Mouse (Mus musculus) midbrain, embryonic 13.5 days (tissue): Measurements from ENCODE around the gene Ndufs2. TPM values are rescaled to one million over a fixed set of nuclear protein-coding genes. Genes with fewer than 3 reads are reported as not detected.

Source experiments
- ATAC-seq: fragments of 200-750 bp; cut with Nextera tagmentation; 2 replicates; pipeline ENCODE4 v1.8.0; 2017; ENCODE audit warnings: mild to moderate bottlenecking, moderate TSS enrichment, moderate library complexity
- H3K27ac ChIP-seq: fragments of 300-500 bp; sonication (generic); 2 replicates; pipeline ENCODE4 v1.5.1; 2015; ENCODE audit warnings: inconsistent platforms, mild to moderate bottlenecking, moderate library complexity
- H3K27me3 ChIP-seq: fragments of 300-500 bp; sonication (generic); 2 replicates; pipeline ENCODE4 v1.6.1; 2015; ENCODE audit warnings: mild to moderate bottlenecking, inconsistent platforms
- H3K36me3 ChIP-seq: fragments of 300-500 bp; sonication (generic); 2 replicates; pipeline ENCODE4 v1.6.1; 2015; ENCODE audit warnings: mild to moderate bottlenecking, inconsistent platforms
- H3K4me1 ChIP-seq: fragments of 300-500 bp; sonication (generic); replicated peaks from 2 replicates; pipeline ENCODE4 v1.6.1; 2015; ENCODE audit warnings: inconsistent platforms
- H3K4me2 ChIP-seq: fragments of 300-500 bp; sonication (generic); replicated peaks from 2 replicates; pipeline ENCODE4 v1.6.1; 2015; ENCODE audit warnings: moderate library complexity, mild to moderate bottlenecking, inconsistent platforms
- H3K4me3 ChIP-seq: fragments of 300-500 bp; sonication (generic); replicated peaks from 2 replicates; pipeline ENCODE4 v1.5.1; 2015; ENCODE audit warnings: mild to moderate bottlenecking, inconsistent platforms
- H3K9ac ChIP-seq: fragments of 300-500 bp; sonication (generic); replicated peaks from 2 replicates; pipeline ENCODE4 v1.6.1; 2015; ENCODE audit warnings: mild to moderate bottlenecking, inconsistent platforms
- H3K9me3 ChIP-seq: fragments of 300-500 bp; sonication (generic); 2 replicates; pipeline ENCODE4 v1.6.1; 2016; ENCODE audit warnings: mild to moderate bottlenecking, inconsistent platforms
- WGBS: fragments of 180-500 bp; shearing (Covaris S2); methylation state at CpG from one replicate; pipeline ENCODE4 v1.1.7; 2015; 5-methylcytosine and 5-hydroxymethylcytosine counted together
- polyA plus RNA-seq: library from polyadenylated mRNA; unstranded; fragments of >200 nt; fragmentation: Nextera tagmentation; extraction: Ambion mirVana; gene quantifications from 2 replicates; pipeline ENCODE4 v1.2.1, GENCODE M21; 2015

The Ndufs2 gene
- polyA plus RNA-seq, 1 experiment from 2014 or later: 234 TPM

DNA sequence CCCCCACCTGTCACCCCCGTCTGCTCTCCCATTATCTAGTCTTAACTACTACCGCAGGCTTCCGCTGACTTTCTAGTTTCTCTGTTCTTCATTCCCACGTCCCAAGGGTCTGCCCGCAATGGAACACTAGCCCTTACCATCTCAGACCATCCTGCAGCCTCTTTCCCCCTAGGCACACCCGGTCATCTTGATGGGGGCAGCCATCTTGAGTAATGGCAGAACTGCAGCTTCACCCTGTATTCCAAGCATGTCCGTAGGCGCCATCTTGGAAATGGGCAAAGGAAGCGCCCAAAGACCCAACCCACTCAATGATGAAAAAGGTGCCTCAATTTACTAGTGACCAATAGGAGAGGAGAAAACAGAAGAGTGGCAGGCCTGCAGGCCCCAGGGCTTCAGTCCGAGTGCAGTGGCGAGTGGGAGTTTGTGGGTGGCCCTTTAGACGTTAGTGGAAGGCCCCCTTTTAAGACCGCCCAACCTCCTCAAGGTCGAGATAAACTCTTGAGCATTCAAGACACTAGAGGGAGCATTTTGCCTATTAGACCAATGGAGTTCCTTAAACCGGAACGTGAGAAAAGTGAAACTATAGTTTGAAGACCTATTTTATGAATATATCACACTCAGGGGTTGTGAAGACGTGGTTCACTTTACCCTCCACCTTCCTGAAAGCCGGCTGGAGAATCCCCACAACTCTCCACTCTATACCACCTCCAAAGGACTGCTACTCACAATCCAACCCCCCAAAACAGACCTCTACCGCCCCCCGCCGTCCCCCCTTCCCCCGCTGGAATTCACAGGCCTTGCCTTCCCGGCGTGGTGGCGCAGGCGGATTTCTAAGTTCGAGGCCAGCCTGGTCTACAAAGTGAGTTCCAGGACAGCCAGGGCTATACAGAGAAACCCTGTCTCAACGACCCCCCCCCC, 28.7 kb downstream of the Ndufs2 start, which contains the start of gene Tomm40l:
Gene Tomm40l (minus strand): TSS at position 277 of the 918 bp plus-strand sequence.
- 3% methylated on average over 28 of the region's 28 CpGs for WGBS
- peak; percentile 98 for ATAC-seq
- H3K4me1 ChIP-seq: peaks cover 16% of the 10 kb centered on the region

DNA sequence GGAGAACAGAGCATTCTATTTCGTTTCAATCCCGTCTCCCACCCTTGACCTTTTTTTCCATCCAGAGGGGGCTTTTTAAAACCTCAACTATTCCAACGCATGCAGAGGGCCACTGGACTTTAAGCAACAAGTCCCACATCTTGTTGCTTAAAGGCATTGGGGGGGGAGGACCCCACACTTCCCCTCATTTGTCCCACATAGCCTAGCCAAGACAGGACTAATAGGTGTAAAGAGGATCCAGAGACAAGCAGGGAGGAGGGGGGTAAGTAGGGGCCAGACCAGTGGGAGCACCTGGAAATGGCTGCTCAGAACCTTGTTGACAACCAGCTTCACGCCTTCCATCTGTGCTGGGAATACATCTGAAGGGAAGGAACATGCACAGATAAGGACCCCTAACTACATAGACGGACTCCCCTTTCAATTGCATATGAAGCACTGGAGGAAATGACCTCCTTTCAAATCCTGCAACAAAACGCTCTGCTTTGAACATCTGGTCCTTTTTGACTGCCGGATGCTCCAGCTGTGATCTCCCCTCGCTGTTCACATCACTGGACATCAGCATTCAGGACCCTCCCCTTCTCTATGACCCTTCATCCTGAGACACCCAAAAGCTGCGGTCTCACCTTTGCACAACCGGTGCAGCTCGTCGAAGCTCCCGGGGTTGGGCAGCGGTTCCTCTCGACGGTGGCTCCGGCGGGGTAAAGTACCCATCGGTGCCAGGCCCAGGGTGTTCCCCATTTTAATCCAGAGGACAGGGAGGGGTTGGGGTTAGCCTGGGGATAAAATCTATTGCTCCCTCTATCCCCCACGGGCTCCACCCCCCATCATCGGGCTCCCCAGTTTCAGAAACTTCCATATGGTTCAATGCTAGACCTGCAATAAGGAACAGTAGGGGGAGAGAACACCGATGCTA, 29.7 kb downstream of the Ndufs2 start:
- H3K4me3 ChIP-seq: peak overlapping the region; percentile 53

More for the DNA sequence above, 28.7 kb downstream of the Ndufs2 start, which contains the start of gene Tomm40l:
- Histone ChIP-seq H3K4me3 (peak within 1 kb of the TSS; percentile 53), H3K27ac (peak within 1 kb of the TSS; percentile 58), H3K27me3 (no peaks in the 10 kb centered on the region), H3K36me3 (peaks cover 27% of the 10 kb centered on the region), H3K4me2 (peak within 1 kb of the TSS; percentile 89), H3K9ac (peak within 1 kb of the TSS; percentile 68), H3K9me3 (no peaks in the 10 kb centered on the region)

DNA sequence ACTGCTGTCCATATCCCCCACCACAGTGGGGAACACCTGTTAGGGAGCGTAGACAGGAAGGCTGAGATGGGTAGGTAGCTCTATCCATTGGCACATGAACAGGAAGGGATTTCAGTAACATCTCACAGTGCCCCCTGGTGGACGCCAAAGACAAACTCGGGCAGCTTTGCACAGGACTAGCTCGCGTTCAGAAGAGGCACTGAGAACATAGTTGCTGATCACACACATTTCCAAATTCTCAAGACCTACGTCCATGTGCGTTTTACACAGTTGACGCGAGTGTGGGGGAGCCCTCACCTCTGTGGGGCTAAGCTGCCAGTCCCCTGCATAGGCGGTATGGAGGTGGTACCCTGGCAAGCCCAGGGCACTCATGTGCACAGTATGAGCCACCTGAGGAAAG, 30.3 kb downstream of the Ndufs2 start:
- no peak overlapping the region for H3K9ac ChIP-seq

More for the DNA sequence above, 29.7 kb downstream of the Ndufs2 start:
- Histone ChIP-seq H3K36me3 (peaks cover 30% of the 10 kb centered on the region), H3K27me3 (no peaks in the 10 kb centered on the region), H3K9ac (peak overlapping the region; percentile 68), H3K27ac (0 out of 2 replicates have a peak overlapping the region, but pooled peaks have one; percentile 25), H3K9me3 (no peaks in the 10 kb centered on the region), H3K4me1 (peaks cover 16% of the 10 kb centered on the region), H3K4me2 (peak overlapping the region; percentile 89)
- whole genome bisulfite sequencing: 7% methylated on average over 22 of the region's 22 CpGs
- ATAC-seq: no peak

DNA sequence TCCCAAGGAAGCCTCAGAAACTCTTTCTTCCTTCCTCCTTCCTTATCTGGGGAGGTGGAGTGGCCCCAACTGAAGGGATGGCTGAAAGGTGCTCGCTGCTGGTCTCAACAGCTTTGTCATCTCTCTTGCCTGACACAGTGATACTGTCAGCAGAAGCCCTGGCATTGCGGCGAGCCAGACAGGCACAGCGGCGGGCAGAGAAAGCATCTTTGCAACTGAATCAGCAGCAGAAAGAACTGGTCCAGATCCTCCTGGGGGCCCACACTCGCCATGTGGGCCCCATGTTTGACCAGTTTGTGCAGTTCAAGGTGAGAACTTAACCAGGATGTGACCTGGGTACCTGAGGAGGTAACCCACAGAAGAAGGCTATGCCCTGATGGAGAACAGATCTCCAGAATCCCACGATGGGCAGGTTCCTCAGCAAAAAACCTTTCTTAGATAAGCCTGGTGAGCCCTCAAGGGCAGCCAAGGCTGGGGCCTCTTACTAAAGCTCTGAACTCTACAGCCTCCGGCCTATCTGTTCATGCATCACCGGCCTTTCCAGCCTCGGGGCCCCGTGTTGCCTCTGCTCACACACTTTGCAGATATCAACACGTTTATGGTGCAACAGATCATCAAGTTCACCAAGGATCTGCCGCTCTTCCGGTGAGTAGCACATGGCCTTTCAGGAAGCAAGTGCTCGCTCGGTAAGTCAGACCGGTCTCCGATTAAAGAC, 34.8 kb downstream of the Ndufs2 start:
- H3K9me3 ChIP-seq: no peaks in the 10 kb centered on the region
- peaks cover 8% of the 10 kb centered on the region for H3K4me1 ChIP-seq
- no peak overlapping the region for H3K4me2 ChIP-seq
- peaks cover 30% of the 10 kb centered on the region for H3K36me3 ChIP-seq
- H3K27ac ChIP-seq: no peak overlapping the region
- no peak for ATAC-seq
- 91% methylated on average over 18 of the region's 18 CpGs for WGBS
- H3K9ac ChIP-seq: no peak overlapping the region
- no peaks in the 10 kb centered on the region for H3K27me3 ChIP-seq
- H3K4me3 ChIP-seq: no peak overlapping the region

More for the DNA sequence above, 30.3 kb downstream of the Ndufs2 start:
- WGBS: 6% methylated on average over 10 of the region's 10 CpGs
- no peak overlapping the region for H3K27ac ChIP-seq
- H3K36me3 ChIP-seq: peaks cover 30% of the 10 kb centered on the region
- ATAC-seq: peak; percentile 46
- peak overlapping the region; percentile 89 for H3K4me2 ChIP-seq
- no peaks in the 10 kb centered on the region for H3K27me3 ChIP-seq
- H3K4me1 ChIP-seq: peaks cover 16% of the 10 kb centered on the region
- H3K4me3 ChIP-seq: peak overlapping the region; percentile 53
- no peaks in the 10 kb centered on the region for H3K9me3 ChIP-seq

DNA sequence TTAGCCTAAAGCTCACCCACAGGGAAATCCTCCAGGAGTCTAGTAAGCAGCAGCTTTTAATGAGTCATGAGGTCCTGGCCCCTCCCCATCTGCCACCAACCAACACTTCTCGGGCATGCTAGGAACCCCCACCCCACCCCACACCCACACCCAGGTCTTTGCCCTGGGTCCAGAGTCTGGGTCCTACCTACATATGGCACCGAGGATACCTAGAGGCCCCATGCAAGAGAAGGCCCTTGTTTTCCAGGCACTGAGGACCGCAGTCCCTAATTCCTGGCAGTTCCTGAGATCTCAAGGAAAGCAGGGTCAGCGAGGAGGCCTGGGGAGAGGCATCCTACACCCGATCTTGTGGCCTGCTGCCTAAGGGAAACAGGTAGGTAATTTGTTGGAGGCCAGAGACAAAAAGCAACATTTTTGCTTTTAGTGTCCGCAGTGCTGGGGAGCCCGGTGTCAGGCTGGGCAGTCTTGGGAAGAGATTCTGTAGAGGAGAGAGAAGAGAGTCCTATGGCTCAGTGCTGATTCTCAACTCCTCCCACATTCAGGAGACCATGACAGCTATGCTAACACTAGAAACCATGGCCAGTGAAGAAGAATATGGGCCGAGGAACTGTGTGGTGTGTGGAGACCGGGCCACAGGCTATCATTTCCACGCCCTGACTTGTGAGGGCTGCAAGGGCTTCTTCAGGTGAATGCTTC, 37.2 kb downstream of the Ndufs2 start, which contains the start of gene Nr1i3:
Gene Nr1i3 (plus strand): TSS at position 170 of the 696 bp plus-strand sequence.
- ATAC-seq: no peak
- H3K4me2 ChIP-seq: no peak within 1 kb of the TSS
- no peaks in the 10 kb centered on the region for H3K4me1 ChIP-seq
- 67% methylated on average over 10 of the region's 10 CpGs for WGBS
- no peaks in the 10 kb centered on the region for H3K9me3 ChIP-seq
- H3K27ac ChIP-seq: no peak within 1 kb of the TSS
- H3K36me3 ChIP-seq: peaks cover 17% of the 10 kb centered on the region; the same call in 1 of the 2 replicates
- H3K4me3 ChIP-seq: no peak within 1 kb of the TSS
- no peaks in the 10 kb centered on the region for H3K27me3 ChIP-seq
- H3K9ac ChIP-seq: no peak within 1 kb of the TSS

DNA sequence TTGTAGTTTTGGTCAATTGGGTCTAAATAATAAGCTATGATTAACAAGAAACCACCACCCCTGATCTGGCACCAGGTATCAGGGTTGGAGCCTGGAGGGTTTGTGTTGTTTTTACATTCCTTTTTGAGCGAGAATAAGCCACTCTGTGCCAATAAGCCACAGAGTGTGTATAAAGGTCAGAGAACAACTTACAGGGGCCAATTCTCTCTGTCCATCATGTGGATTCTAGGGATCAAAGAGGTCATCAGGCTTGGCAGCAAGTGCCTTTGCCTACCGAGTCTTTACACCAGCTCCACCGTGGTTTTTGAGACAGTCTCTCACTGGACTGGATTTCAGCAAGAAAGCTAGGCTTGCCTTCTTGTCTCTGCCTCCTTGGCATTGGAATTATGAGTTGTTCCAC, 38.3 kb downstream of the Ndufs2 start:
- Histone ChIP-seq H3K4me1 (no peaks in the 10 kb centered on the region), H3K4me2 (no peak overlapping the region), H3K27me3 (no peaks in the 10 kb centered on the region), H3K9ac (no peak overlapping the region), H3K4me3 (no peak overlapping the region), H3K9me3 (no peaks in the 10 kb centered on the region), H3K27ac (no peak overlapping the region), H3K36me3 (0 out of 2 replicates have a peak, but pooled peaks cover 6% of the 10 kb centered on the region)
- no peak for ATAC-seq
- WGBS: 39% methylated on average over 3 of the region's 3 CpGs

DNA sequence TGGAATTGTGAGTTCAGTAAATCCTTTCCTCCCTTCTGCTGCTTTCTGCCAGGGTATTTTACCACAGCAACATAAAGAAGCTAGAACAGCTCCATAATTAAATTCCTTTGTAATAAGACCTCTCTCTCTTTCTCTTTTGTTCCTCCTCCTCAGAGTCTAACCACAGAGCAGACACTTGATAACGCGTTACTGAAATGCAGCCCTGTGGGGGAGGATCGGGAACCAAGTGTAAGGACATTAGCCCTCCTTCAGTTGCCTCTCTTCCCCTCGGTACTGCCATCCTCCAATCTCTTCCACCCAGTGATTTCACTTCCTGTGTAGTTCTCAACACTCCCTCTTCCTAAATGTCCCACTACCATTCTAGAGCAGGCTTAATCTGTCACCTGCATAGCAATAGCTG, 41.8 kb downstream of the Ndufs2 start:
- Histone ChIP-seq H3K36me3 (no peaks in the 10 kb centered on the region), H3K4me3 (no peak overlapping the region), H3K4me2 (no peak overlapping the region), H3K4me1 (peaks cover 3% of the 10 kb centered on the region; the same call in 1 of the 2 replicates), H3K9me3 (no peaks in the 10 kb centered on the region), H3K27ac (no peak overlapping the region), H3K9ac (no peak overlapping the region), H3K27me3 (no peaks in the 10 kb centered on the region)
- 20% methylated on average over 4 of the region's 4 CpGs for WGBS
- ATAC-seq: no peak

DNA sequence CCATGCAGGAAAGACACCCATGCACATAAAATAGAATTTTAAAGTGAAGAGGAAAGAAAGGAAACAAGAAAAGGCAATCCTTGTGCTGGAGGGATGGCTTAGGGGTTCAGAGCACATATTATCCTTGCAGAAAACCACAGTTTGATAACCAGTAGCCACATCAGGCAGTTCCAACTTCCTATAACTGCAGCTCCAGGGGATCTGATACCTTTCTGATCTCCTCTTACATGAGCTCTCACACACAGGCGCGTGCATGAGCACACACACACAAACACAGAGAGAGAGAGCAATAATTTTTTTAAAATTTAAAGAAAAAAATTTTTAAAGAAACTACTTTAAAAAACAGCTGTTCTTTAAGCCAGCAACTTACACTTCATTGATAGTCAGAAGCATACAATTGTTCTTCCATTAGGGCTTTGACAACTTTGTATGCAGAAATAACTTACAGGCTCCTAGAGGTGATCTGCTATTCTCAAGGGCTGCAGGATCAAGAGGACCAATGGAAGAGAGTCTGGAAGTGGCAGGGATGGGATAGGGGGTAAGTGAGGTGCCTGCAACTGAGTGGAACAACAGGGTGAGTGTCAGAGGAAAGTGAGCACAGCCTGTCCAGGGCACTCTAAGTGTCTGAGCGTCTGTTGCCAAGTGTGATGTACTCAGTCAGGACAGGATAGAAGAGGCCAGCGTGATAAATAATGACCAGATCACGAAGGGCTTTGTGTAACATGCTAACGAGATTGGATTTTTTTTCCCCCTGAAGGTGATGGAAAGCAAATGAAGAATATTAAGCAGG, 45.3 kb downstream of the Ndufs2 start:
- WGBS: 63% methylated on average over 6 of the region's 6 CpGs
- peaks cover 3% of the 10 kb centered on the region; the same call in 1 of the 2 replicates for H3K4me1 ChIP-seq

DNA sequence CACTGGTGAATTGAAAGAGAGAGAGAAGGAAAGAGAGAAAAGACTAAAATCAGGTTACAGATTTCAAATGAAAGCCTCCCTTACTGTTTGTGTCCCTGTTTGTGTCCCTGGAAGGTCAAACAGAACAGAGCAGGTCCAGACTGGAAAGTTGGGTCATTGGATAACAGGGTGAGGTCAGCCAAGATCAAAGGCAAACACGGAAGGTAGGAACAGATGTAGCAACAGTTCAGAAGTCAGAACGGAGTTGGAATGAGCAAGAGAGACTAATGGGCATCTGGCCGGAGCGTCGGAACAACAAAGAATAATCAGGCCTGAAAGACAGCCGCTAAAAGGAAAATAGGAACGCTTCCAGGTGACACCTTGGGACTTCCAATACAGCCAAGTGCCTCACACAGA, 46.9 kb downstream of the Ndufs2 start:
- ATAC-seq: no peak
- 62% methylated on average over 7 of the region's 7 CpGs for WGBS

More for the DNA sequence above, 45.3 kb downstream of the Ndufs2 start:
- Histone ChIP-seq H3K27me3 (no peaks in the 10 kb centered on the region), H3K27ac (no peak overlapping the region), H3K36me3 (no peaks in the 10 kb centered on the region), H3K4me2 (no peak overlapping the region), H3K4me3 (no peak overlapping the region), H3K9ac (no peak overlapping the region), H3K9me3 (no peaks in the 10 kb centered on the region)
- no peak for ATAC-seq

More for the DNA sequence above, 46.9 kb downstream of the Ndufs2 start:
- Histone ChIP-seq H3K27me3 (no peaks in the 10 kb centered on the region), H3K36me3 (no peaks in the 10 kb centered on the region), H3K9ac (no peak overlapping the region), H3K4me2 (no peak overlapping the region), H3K9me3 (no peaks in the 10 kb centered on the region), H3K4me3 (no peak overlapping the region), H3K27ac (no peak overlapping the region), H3K4me1 (peaks cover 3% of the 10 kb centered on the region; the same call in 1 of the 2 replicates)
